Mouse (Mus musculus): ENCODE measurements at regions not wholly inside any gene's neighbourhood (a gene's known extent, or its start where the extent isn't known, plus 50 kb on each side); places are given as distances from the start of the nearest gene placed in this dataset.

- 86% methylated on average over 17 of the region's 17 CpGs for WGBS
- Histone ChIP-seq H3K36me3 (replicated peaks) (no peaks in the 10 kb centered on the region), H3K27ac (no peak overlapping the region), H3K9me3 (no peaks in the 10 kb centered on the region), H3K4me3 (no peak overlapping the region), H3K4me1 (peaks cover 15% of the 10 kb centered on the region), H3K27me3 (ENCODE audit: poor library complexity, severe bottlenecking) (peaks cover 11% of the 10 kb centered on the region)
- DNase-seq (ENCODE audit: extremely low spot score, low spot score), result no peak
Measured at GRCm38 (mm10) chr12:106688156-106688740, 678.2 kb downstream of the Vrk1 start.

- 69% methylated on average over 5 of the region's 5 CpGs for WGBS
- Histone ChIP-seq H3K36me3 (replicated peaks) (no peaks in the 10 kb centered on the region), H3K27me3 (ENCODE audit: poor library complexity, severe bottlenecking) (no peaks in the 10 kb centered on the region), H3K27ac (no peak overlapping the region), H3K4me3 (no peak overlapping the region), H3K4me1 (no peaks in the 10 kb centered on the region), H3K9me3 (no peaks in the 10 kb centered on the region)
- no peak for DNase-seq (ENCODE audit: extremely low spot score, low spot score)
Measured at GRCm38 (mm10) chr12:106702958-106703357, 692.9 kb downstream of the Vrk1 start.

DNA sequence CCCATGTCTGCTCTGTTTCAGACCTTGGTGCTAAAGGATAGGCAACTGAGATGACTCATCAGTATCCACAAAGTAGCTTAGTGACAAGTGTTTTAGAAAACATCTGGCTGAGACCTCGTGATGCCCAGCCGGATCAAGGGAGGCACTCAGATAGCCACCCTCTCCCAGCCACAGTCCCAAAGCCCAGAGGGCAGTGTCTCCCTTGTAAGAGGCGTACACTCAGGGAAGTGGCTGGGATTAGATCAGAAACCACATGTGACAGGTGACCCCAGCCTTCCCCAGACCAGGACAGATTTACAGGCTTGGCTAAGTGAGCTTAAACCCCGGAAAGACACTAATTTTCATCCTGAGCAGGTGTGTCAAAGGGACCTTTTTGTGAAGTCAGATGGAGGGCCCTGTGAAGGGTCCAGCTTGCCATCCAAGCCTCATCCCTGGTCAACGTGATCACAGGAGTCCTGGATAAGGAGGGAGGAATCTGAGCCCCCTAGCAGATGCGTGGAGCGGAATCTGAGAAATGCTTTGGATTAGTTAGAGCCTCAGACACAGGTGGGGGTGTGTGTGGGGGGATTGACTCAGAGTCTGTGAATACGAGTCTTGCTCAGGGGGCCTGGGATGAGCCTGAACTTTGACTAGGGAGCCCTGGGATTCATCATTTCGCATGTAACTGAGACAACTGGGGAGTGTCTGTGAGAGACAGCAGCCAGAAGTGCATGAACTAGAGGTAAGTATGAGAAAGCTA, 711.4 kb downstream of the Vrk1 start:
- Histone ChIP-seq H3K4me1 (peaks cover 7% of the 10 kb centered on the region; the same call in 1 of the 2 replicates), H3K27ac (no peak overlapping the region), H3K9me3 (no peaks in the 10 kb centered on the region), H3K36me3 (replicated peaks) (no peaks in the 10 kb centered on the region), H3K27me3 (ENCODE audit: poor library complexity, severe bottlenecking) (no peaks in the 10 kb centered on the region), H3K4me3 (no peak overlapping the region)
- whole genome bisulfite sequencing, result 67% methylated on average over 9 of the region's 9 CpGs
- DNase-seq (ENCODE audit: extremely low spot score, low spot score), result no peak

- Histone ChIP-seq H3K9me3 (no peaks in the 10 kb centered on the region), H3K4me1 (peaks cover 7% of the 10 kb centered on the region; the same call in 1 of the 2 replicates), H3K4me3 (no peak overlapping the region), H3K36me3 (replicated peaks) (no peaks in the 10 kb centered on the region), H3K27ac (no peak overlapping the region), H3K27me3 (ENCODE audit: poor library complexity, severe bottlenecking) (no peaks in the 10 kb centered on the region)
- 69% methylated on average over 2 of the region's 2 CpGs for WGBS
- no peak for DNase-seq (ENCODE audit: extremely low spot score, low spot score)
Measured at GRCm38 (mm10) chr12:106722010-106722362, 712.0 kb downstream of the Vrk1 start.

DNA sequence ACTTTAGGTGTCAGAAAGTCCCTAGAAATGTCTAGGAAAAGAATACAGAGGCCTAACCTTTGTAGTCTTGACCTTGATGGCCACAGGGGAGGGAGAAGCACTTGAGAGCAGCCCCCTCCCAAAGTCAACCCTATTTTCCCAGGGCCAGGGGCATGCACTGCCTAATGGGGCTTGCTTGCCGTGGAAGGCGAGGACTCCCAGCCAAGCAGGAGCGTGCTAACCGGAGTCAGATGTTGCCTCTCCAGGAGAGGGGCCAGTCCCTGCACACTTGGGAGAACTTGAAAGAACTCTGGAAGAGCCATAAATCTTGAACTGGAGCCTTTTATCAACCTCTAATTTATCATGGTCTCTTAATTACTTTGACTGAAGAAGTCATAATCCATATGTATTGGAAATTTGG, 712.7 kb downstream of the Vrk1 start:
- WGBS, result 82% methylated on average over 4 of the region's 4 CpGs
- H3K4me3 ChIP-seq, result no peak overlapping the region
- peaks cover 7% of the 10 kb centered on the region; the same call in 1 of the 2 replicates for H3K4me1 ChIP-seq
- no peaks in the 10 kb centered on the region for H3K36me3 ChIP-seq (replicated peaks)
- H3K27me3 ChIP-seq (ENCODE audit: poor library complexity, severe bottlenecking), result no peaks in the 10 kb centered on the region
- no peak for DNase-seq (ENCODE audit: extremely low spot score, low spot score)
- H3K27ac ChIP-seq, result no peak overlapping the region
- H3K9me3 ChIP-seq, result no peaks in the 10 kb centered on the region

DNA sequence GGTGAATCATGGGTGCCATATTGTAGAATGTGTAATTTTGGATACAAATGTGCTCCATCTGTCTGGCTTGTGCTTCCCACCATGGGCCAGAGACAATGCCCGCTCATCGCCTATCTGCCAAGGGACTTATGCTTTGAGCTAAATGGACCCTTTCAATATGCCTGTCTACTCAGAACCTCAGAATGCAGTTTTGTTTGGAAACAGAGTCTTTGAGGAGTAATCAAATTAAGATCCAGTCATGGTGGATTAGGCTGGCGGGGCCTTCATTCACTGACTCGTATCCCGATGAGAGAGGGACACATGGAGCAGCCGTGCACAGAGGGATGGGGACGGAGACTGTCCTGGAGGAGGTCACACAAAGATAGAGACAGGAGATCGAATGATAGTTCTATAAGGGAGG, 716.9 kb downstream of the Vrk1 start:
- WGBS, result 56% methylated on average over 8 of the region's 8 CpGs
- no peaks in the 10 kb centered on the region for H3K27me3 ChIP-seq (ENCODE audit: poor library complexity, severe bottlenecking)

DNA sequence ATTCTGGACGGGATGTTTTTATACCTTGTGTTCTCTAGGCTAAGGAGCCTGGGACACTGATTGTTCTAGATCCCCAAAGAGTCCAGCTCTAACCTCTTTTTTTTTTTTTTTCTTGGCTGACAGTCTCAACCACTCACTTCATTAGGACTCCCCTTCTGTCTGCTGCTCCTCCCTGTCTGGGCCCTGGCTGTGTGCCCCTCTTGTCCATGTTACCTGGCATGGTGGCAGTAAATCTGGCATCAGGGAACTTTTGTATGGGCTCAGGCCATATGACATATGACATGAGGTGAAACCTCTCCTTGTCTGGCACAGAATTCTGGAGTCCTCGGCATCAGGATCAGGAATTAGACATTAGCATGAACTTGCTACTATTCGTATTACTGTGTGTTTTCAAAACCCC, 717.5 kb downstream of the Vrk1 start:
- H3K4me3 ChIP-seq, result no peak overlapping the region
- no peaks in the 10 kb centered on the region for H3K27me3 ChIP-seq (ENCODE audit: poor library complexity, severe bottlenecking)
- no peaks in the 10 kb centered on the region for H3K36me3 ChIP-seq (replicated peaks)
- WGBS, result 92% methylated on average over 3 of the region's 3 CpGs
- H3K4me1 ChIP-seq, result no peaks in the 10 kb centered on the region; the same call in 1 of the 2 replicates
- DNase-seq (ENCODE audit: extremely low spot score, low spot score), result no peak
- H3K9me3 ChIP-seq, result no peaks in the 10 kb centered on the region
- no peak overlapping the region for H3K27ac ChIP-seq

More for the DNA sequence above, 716.9 kb downstream of the Vrk1 start:
- Histone ChIP-seq H3K4me1 (no peaks in the 10 kb centered on the region; the same call in 1 of the 2 replicates), H3K27ac (no peak overlapping the region), H3K36me3 (replicated peaks) (no peaks in the 10 kb centered on the region), H3K4me3 (no peak overlapping the region), H3K9me3 (no peaks in the 10 kb centered on the region)
- no peak for DNase-seq (ENCODE audit: extremely low spot score, low spot score)

DNA sequence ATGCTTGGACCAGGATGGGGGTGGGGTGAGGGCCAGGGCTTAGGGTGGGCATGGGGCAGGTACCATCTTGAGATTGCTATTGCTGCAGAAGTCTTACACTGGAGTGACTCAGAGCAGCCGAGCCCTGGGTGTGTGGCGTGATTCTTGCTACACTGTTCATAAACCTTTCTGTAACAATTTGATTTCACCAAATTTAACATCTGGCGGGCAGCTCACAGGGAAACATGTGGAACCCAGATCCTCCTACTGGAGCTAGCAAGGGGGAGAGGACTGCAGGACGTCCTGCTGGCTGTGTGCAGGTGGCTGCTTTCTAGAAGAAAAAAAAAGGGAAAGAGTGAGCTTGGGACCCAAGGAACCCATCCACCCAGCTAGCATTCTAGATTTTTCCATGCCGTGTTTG, 719.7 kb downstream of the Vrk1 start:
- H3K4me1 ChIP-seq, result no peaks in the 10 kb centered on the region
- DNase-seq (ENCODE audit: extremely low spot score, low spot score), result no peak

DNA sequence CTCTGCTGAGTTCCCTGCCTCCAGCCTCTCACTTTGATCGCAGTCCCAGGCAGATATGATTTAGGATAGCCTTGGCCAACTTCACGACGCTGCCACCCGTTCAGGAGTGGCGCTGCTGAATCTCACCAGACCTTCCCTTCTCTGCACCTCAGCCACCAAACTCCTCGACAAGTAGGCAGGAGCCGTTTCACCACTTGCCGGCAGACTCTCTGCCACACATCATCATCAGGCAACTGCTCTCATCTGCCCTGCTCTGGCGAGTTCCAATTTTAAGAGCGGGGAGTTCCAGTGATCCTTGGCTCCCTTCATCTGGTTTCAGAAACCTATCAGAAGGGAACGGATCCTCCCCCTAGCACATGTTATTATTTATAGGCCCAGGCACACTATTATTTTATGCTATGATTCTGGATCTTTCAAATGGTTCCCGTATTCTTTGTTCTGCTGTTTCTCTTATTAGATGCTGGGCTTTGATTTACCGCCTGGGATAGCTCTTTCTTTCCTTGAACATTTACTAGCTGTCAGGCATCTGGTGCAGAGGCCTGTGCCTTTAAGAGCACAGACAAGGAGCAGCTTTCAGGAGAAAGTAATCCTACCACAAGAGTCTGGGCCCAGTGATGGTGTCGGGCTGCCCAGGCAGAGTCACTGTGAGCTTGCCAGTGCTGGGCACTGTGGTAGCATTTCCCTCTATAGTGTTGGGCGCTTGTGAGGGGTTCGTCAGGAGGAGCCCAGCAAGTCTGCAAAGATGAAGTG, 722.3 kb downstream of the Vrk1 start:
- no peak for DNase-seq (ENCODE audit: extremely low spot score, low spot score)
- Histone ChIP-seq H3K27ac (no peak overlapping the region), H3K27me3 (ENCODE audit: poor library complexity, severe bottlenecking) (no peaks in the 10 kb centered on the region), H3K9me3 (no peaks in the 10 kb centered on the region), H3K36me3 (replicated peaks) (no peaks in the 10 kb centered on the region), H3K4me1 (no peaks in the 10 kb centered on the region), H3K4me3 (no peak overlapping the region)
- WGBS, result 81% methylated on average over 16 of the region's 16 CpGs

More for the DNA sequence above, 719.7 kb downstream of the Vrk1 start:
- H3K9me3 ChIP-seq, result no peaks in the 10 kb centered on the region
- H3K27me3 ChIP-seq (ENCODE audit: poor library complexity, severe bottlenecking), result no peaks in the 10 kb centered on the region
- no peaks in the 10 kb centered on the region for H3K36me3 ChIP-seq (replicated peaks)
- no peak overlapping the region for H3K4me3 ChIP-seq
- WGBS, result 86% methylated on average over 5 of the region's 5 CpGs
- H3K27ac ChIP-seq, result no peak overlapping the region

- no peak overlapping the region for H3K27ac ChIP-seq
- no peaks in the 10 kb centered on the region for H3K9me3 ChIP-seq
- DNase-seq (ENCODE audit: extremely low spot score, low spot score), result no peak
- WGBS, result 79% methylated on average over 8 of the region's 8 CpGs
- no peaks in the 10 kb centered on the region for H3K27me3 ChIP-seq (ENCODE audit: poor library complexity, severe bottlenecking)
- no peak overlapping the region for H3K4me3 ChIP-seq
- H3K36me3 ChIP-seq (replicated peaks), result no peaks in the 10 kb centered on the region
- no peaks in the 10 kb centered on the region for H3K4me1 ChIP-seq
Measured at GRCm38 (mm10) chr12:106748765-106749164, 738.7 kb downstream of the Vrk1 start.

GRCm38 (mm10) chr12:106763552-106763951, 724.9 kb upstream of the 3110018I06Rik start:
- DNase-seq (ENCODE audit: extremely low spot score, low spot score), result no peak
- no peak overlapping the region for H3K27ac ChIP-seq
- no peaks in the 10 kb centered on the region for H3K27me3 ChIP-seq (ENCODE audit: poor library complexity, severe bottlenecking)
- peaks cover 8% of the 10 kb centered on the region; the same call in 1 of the 2 replicates for H3K9me3 ChIP-seq
- no peaks in the 10 kb centered on the region for H3K36me3 ChIP-seq (replicated peaks)
- no peaks in the 10 kb centered on the region for H3K4me1 ChIP-seq
- no peak overlapping the region for H3K4me3 ChIP-seq
- 87% methylated on average over 7 of the region's 7 CpGs for WGBS

DNA sequence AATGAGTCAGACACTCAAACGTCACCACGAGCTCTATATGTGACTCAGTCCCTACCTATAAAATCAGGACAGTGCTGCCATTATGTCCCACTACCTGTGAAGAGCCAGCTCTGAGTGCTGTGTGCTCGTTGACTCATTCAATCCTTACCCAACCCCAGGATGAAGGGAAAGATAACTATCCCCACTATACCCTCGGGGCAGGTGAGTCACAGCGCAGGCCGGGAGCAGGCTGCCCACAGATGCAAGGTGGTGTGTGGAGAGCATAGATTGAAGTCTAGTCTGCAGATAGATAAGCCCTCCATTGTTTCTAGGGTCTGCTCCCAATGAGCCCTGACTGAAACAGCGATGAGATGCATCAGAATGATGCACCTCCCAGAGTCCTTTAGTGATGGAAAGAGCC, 723.9 kb upstream of the 3110018I06Rik start:
- H3K4me3 ChIP-seq, result no peak overlapping the region
- H3K4me1 ChIP-seq, result no peaks in the 10 kb centered on the region
- no peak for DNase-seq (ENCODE audit: extremely low spot score, low spot score)
- no peaks in the 10 kb centered on the region for H3K27me3 ChIP-seq (ENCODE audit: poor library complexity, severe bottlenecking)
- H3K36me3 ChIP-seq (replicated peaks), result no peaks in the 10 kb centered on the region
- 83% methylated on average over 7 of the region's 7 CpGs for WGBS
- 0 out of 2 replicates have a peak, but pooled peaks cover under 1% of the 10 kb centered on the region for H3K9me3 ChIP-seq
- H3K27ac ChIP-seq, result no peak overlapping the region

DNA sequence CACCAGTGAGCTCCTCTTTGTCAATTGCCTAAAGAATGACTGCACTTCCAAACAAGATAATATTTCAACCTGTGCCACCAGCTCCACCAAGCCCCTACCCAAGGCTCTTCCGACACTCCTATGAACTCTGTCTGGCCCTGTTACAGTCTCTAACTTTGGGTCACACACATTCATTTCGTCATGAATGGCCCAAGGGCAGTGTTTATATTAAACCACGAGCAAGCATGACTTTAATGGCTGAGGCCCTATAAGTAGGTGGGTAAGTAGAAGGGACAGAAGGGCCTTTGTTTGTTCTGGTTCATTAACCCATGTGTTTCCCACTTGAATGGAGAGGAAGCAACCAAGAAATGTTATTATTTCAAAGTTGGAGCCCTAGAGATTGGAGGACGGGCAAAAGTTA, 714.9 kb upstream of the 3110018I06Rik start:
- Histone ChIP-seq H3K36me3 (replicated peaks) (no peaks in the 10 kb centered on the region), H3K4me1 (no peaks in the 10 kb centered on the region), H3K27ac (no peak overlapping the region), H3K27me3 (ENCODE audit: poor library complexity, severe bottlenecking) (no peaks in the 10 kb centered on the region), H3K4me3 (no peak overlapping the region), H3K9me3 (no peaks in the 10 kb centered on the region)
- WGBS, result 68% methylated on average over 4 of the region's 4 CpGs
- no peak for DNase-seq (ENCODE audit: extremely low spot score, low spot score)

Data from forebrain, embryonic 10.5 days (tissue).